Mouse (Mus musculus) brain, adult 2 months (tissue): Measurements from ENCODE around the gene Rln3.
"Not testable (repeated sequence)": the region's sequence is repeated elsewhere in the genome, so short reads cannot be mapped to it uniquely, and the experiment has no call there.

ENCODE experiments used
- DNase-seq: peaks from one replicate; pipeline ENCODE4 v3.0.0; 2011; ENCODE audit warnings: low read depth, low spot score

The Rln3 gene

DNA sequence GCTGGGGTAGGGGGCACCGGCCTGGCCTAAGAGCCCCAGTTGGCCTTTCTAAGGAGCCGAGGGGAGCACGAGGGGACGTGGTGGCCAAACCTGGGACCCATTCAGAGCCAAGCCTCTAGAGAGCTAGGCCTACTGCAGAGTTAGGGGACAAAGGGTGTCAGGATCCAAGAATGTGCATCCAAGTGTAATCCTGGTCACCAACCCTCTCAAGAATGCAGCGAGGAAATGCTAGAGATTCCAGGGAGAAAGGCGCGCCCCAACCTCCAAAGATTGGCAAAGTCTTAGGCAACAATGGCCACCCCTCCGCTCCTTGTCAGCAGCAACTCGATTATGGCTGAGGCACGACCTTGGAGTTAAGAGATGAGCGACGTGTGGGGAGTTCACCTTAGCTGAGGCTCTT, 23.2 kb downstream of the Rln3 start:
- DNase-seq = no peak

DNA sequence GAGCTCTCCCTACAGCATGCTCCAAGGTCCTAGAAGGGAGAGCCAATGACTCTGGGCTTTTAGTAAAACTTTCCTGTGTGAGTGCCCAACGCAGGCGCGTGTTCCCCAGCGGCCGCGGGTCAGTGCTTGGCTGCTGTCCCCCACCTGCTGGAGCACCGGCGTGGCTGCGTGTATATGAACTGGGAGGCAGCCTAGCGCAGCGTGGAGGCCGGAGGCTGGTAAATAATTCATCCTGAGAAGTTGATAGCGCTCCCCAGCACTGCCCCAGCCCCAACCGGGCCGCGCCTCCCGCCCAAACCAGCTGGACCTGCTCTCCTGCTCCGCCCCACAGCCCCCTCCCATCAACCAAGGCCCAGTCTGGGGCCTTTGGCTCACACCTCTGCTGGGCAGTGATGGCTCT, 23.7 kb downstream of the Rln3 start, which contains the start of gene Palm3:
Gene Palm3 (plus strand): TSS at position 376 of the 400 bp plus-strand sequence.
- DNase-seq = no peak

DNA sequence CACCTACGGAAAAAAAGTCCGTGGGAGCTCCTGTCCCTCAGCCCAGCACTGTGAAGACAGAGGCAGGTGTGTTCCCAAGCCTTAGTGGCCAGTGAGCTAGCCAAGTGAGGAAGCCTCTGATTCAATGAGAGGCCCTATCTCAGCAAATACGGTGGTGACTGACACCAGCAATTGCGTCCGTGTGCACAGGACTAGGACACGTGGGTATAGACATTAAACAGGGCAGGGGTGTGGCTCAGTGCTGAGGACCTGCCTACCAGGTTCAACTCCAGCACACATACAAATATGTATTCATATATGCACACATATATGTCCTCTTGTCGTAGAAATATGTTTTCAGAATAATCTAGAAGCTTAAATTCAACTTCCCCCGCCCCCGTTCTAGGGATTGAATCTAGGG, 25.1 kb downstream of the Rln3 start:
- no peak for DNase-seq

DNA sequence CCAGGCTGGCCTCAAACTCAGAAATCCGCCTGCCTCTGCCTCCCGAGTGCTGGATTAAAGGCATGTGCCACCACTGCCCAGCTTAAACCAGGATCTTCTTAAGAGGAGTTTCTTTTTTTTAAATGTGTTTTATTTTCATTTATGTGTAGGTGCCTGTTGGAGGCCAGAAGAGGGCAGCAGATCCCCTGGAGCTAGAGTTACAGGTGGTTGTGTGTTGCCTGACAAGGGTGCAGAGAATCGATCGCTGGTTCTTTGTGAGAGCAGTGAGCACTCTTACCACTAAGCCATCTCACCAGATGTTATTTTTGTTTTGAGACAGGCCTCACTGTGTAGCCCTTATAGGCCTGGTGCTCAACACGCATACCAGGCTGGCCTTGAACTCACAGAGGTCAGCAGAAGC, 29.0 kb downstream of the Rln3 start:
- DNase-seq = no peak

DNA sequence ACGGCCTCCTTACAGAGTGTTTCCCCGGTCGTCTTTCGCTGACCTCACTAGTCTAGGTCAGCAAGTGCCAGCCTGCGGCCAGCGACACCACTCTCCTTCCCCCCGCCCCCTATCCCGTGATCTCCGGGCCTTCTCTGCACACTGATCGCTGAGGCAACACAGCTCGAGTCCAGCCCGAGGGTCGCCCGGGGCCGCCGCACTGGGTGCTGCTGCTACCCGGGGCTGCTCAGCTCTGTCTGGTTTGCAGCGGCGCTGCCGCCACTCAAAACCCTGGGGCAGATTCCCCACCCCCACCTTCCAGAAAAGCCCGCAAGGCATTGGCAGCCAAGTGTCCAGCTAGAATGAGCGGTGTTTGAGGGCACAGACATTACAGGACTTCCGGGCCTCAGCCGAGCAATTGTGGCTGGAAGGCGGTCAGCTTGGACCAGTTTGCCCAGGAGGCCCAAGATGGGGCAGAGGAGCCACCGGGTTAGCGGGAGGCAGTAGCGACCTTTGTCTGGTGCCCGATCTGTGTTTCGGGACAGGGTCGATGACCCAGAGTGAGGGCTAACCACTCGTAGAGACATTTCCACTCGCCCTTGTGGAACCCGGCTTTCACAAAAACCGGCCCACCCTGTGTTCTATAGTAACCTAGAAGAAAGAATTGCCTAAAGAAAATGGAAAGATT, 32.2 kb downstream of the Rln3 start:
- DNase-seq = no peak

DNA sequence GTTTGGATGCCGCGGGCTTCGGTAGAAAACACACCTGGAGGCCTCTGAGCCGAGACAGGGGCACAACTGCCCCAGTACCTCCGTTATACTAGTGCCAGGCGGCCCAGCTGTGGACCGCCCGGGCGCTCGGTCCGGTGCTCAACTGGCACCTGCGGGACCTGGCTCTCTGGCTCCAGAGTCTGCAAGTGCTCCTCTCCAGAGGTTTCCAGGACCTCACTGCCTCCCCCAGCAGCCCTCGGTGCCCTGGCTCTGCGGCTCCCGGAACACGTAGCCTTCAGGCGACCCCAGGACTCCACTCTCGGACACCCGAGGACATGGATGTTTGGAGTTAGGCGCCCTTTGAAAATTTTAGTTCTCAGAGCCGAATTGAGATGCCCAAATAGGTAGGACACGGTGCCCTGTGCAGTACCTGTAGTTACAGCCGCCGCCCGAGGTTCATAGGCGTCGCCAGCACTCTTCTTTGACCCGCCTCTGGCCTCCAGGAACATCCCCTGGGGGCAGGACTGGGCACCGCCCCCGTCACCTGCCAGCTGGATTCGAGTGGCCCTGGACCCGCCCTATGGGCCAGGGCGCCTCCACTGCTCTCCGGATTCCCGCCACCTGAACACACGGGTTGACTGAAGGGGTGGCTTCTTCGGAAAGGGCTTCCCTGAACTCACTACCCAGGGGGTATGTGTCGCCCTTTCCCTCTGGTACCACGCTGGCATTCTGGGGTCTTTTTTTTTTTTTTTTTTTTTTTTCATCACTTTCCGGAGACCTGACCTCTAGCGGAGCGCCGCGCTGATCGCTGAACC, 32.9 kb downstream of the Rln3 start, which contains the start of gene 2210011C24Rik:
Gene 2210011C24Rik (minus strand): TSS at position 467 of the 794 bp plus-strand sequence.
- DNase-seq = no peak

DNA sequence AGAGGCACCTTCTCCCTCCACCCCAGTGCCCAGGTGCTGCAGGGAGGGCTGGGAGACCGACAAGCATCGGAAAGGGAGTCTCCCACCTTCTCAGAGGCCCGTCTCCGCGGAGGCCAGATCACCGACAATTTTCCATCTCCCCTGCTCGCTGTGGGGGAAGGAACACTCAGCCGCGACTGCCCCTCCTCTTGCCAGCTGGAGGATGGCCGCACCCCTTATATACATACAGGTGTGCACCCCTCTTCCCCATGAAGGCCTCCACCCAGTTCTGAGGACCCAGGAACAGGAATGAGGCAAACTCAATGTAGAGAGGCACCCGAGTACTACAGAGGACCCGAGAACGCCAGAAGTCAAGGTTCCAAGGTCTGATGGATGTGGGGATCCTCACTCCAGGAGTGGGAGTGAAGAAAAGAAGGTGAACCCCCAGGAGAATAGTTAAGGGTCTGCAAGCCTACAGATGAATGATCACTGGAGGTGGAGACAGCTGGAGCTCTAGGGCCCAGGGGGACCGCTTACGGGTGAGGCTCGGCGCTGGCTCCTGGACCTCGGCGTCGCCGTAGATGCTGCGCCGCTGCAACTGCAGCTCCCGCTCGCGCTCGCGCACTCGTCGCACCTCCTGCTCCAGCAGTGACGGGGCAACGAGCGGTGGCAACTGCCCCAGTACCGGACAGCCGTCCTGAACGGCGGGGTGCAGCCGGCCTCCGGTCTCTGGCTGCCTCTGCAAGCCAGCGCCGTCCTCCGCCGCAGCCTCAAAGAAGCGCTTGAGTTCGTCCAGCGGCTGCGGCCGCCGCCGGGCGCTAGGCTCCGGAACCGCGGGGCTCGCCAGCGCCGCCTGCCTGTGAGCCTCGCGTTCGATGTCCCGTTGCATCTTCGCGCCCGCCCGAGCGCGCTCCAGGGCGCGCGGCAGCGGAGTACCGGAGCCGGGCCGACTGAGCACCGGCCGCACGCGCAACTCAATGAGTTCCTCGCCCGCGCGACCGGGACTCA, 33.9 kb downstream of the Rln3 start:
- peak; percentile 76 for DNase-seq

DNA sequence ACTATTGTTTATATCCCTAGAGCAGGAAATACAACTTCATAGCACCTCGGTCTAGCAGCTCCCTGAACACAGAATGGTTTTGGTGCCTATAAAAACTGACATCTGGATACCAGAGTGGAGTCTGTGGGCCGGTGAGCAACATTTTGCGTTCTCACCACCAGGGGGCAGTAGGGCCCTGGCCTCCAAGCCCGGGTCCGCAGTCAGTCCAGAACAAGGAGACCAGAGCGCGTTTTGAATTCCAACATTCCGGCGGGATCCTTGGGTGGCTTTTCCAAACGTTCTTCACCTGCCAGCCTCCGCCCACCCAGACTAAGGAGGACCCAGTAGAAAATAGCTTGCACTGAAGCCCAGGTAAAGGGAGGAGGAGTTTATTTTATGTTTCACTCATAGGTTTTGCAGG, 34.9 kb downstream of the Rln3 start:
- peak; percentile 87 for DNase-seq

DNA sequence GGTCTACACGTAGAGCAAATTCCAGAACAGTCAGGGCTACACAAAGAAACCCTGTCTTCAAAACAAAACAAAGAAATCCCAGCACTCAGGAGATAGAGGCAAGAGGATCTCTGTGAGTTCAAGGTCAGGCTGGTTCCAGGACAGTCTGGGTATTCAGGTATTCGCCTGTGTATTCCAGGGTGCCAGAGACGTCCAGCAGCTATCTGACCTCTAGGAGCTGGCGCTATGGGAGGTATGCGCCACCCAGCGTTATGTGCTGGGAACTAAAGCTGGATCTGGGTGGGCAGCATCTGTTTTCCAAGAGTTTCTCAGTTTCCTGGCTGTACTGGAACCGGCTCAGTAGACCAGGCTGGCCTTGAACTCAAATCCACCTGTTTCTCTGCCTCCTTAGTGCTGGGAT, 36.4 kb downstream of the Rln3 start:
- no peak for DNase-seq

DNA sequence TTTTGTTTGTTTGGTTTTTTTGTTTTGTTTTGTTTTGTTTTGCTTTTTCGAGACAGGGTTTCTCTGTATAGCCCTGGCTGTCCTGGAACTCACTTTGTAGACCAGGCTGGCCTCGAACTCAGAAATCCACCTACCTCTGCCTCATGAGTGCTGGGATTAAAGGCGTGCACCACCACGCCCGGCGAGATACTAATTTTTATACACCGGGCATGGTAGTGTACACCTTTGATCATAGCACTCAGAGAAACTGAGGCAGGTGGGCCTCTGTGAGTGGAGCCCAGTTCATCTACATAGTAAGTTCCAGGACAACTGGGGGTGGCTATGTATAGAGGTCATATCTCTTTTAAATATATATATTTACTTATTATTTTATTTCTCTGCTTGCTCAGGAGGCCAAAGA, 39.3 kb downstream of the Rln3 start:
- not testable (repeated sequence) for DNase-seq

DNA sequence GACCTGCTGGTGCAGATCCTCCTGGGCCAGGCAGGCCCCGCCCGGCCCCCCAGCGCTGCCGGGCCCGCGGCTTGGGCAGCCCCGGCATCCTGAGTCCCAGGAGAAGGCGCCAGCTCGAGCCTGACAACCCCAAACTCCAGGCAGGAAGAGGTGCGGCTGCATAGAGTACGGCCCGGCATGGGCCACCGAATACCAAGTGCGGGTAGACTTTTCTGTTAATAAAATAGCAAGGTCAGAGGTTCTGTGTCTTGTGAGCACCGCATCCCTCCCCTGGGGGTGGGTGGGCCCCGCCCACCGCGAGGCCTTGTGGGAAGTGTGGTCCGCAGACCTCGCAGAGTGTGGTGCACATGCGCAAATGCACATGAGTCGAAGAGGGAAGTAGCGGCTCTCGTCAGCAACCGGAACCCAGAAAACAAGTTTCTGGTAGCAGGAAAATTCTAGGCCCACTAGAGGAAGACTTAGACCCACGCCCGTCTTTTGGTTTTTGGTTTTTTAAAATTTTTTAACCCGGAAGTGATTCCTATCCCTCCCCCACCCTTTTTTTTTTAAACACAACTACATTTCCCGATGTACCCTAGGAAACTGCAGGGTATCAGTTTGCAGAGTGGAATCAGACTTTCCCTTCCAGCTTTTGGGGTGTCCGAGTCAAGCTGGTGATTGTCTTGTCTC, 40.1 kb downstream of the Rln3 start:
- peak; percentile 98 for DNase-seq

DNA sequence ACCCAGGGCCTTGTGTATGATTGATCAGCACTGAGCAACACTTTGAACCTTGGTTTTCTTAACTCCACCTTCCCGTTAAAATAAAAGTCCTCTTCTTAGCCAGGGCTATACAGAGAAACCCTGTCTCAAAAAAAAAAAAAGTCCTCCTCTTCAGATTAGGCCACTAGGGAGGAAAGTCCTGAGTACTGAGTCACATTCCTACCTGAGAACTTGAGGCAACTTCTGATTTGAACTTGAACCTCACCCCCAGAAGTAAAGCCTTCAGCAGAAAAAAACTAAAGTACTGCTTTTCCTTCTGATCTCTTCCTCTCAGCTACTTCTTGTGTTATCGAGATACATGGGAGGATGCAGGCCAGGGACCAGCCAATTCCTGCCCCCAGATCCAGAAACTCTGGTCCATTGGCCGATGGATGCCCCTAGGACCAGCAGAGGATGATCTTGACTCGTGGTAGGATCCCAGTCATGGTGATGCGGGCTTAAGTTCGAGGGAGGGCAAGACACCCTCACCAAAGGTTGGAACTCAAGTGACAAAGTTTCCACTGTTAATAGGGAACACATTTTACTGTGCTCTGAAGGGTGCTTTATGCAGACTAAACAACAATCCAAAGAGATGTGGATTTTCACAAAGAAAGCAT, 41.1 kb downstream of the Rln3 start:
- DNase-seq = no peak

DNA sequence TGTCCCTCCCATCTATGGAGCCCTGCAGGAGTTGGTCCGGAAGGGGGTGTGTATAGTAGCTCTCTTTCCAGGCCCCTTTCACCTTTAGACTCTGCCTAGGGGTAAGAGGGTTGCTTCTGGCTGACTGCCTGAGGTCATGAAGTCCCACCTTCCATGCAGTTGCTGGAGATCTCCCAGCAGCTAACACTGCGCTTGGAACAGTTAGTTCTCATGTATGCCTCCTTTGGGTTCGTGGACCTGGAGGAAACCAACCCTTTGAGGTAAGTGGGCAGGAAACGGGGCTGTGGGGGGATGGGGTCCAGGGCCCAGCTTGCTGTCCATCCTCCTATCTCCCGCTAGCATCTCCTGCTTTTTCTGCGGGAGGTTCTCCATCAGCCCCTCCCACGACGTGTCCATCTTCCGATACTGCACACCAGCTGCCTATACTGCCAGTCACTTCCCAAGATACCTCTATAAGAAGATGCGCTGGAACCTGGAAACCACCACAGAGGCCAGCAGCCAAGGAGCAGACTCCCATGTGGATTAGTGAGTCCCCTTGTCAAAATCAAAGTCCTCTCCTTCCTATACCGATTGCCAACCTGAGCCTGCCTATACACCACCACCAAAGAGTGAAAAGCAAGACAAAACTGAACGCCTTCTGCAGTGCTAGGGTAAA, 41.7 kb downstream of the Rln3 start:
- DNase-seq = no peak

DNA sequence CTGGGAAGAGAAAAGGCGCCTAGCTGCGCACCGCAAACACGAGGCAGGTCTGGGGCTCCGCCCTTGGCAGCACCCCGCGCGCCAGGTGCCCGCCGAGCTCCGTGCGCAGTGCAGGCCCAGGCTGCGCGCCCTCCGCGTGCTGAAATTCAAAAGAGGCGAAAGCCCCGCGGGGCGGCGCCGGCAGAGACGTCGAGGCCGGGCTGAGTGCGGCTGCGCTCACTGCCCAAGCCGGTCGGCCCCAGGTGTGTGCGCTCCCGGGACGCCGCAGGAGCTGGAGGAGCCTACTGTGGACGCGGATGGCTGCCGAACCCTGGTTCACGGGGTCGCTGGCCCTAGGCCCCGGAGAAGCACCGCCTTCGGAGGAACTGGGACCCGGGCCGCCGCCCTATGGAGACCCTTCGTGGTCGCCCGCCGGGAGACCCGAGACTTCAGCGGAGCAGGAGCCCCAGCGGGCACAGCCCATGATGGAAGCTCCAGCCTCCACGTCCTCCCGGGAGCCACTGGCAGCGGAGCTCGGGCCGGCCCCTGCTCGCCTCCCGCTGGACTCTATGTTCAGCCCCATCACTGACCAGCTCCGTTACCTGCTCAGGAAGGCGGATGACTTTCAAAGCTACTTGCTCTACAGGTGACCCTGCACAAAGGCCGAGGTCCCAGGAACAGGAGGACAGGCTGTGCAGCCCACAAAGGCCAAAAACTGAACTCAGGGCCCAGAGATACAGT, 43.4 kb downstream of the Rln3 start, which contains the start of gene 1700067K01Rik:
Gene 1700067K01Rik (plus strand): TSS at position 222 of the 720 bp plus-strand sequence.
- no peak for DNase-seq

DNA sequence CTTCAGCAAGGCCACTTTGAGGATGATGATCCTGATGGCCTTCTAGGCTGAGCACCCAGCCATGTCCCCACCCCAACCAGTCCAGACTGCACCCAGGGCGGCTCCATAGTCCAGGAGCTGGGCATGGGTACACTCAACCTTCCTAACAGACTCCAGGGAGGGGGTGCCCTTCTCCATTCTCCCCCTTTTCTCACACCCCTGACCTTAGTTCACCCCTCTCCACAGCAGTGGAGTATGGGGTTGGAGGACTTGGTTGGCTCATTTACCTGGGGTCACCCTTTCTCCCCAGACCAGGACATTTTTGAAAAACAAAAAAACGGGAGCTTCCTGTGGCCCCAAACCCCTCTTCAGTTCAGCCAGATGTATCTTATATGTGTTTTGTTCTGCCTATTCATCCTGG, 45.0 kb downstream of the Rln3 start:
- DNase-seq = no peak

DNA sequence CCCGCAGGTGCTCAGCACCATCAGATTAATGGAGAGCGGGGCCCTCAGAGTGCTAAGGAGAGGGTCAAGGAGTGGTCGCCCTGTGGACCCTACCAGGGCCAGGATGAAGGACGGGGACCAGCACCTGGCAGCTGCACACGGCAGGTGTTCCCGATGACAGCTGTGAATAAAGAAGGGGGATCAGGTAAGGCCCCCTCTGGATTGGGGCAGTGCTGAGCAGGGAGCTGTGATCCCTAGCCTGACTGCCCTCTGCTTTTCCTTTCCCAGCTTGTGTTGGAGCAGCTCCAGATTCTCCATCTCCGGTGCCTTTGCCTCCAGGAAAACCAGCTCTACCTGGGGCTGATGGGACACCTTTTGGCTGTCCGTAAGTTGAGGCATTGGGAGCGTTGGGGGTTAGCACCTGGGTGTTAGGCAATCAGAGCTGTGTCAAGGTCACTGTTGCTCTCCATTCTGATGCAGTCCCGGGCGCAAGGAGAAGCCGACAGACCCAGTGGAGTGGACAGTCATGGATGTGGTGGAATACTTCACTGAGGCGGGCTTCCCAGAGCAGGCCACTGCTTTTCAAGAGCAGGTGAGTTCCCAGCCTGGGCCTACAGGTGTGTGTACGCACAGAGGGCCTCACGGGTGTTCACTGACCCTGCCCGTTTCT, 45.6 kb downstream of the Rln3 start:
- no peak for DNase-seq

DNA sequence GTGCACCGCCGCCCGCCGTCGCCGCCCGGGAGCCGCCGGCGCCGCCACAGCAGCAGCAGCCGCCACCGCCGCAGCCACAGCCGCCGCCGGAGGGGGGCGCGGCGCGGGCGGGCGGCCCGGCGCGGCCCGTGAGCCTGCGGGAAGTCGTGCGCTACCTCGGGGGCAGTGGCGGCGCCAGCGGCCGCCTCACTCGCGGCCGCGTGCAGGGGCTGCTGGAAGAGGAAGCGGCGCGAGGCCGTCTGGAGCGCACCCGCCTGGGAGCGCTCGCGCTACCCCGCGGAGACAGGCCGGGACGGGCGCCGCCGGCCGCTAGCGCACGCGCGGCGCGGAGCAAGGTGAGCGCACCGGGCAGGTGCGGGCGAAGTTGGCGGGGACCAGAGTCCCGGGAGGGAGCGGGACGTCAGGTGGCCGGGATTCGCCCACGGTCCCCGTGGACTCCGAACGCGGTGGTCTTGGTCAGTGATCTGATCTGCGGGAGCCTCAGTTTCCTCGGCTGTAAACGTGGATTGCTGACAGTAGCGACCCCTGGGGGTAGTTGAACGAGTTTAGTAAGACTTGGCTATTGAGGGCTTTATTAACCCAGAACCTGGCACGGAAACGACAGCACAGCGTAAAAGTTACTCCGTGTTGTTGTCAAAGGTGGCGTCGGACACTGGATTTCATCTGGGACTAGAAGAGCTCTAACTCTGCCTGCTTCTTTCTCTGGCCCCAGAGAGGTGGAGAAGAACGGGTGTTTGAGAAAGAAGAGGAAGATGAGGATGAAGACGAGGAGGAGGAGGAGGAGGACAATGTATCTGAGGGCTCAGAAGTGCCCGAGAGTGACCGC, 46.4 kb downstream of the Rln3 start:
- peak; percentile 67 for DNase-seq

DNA sequence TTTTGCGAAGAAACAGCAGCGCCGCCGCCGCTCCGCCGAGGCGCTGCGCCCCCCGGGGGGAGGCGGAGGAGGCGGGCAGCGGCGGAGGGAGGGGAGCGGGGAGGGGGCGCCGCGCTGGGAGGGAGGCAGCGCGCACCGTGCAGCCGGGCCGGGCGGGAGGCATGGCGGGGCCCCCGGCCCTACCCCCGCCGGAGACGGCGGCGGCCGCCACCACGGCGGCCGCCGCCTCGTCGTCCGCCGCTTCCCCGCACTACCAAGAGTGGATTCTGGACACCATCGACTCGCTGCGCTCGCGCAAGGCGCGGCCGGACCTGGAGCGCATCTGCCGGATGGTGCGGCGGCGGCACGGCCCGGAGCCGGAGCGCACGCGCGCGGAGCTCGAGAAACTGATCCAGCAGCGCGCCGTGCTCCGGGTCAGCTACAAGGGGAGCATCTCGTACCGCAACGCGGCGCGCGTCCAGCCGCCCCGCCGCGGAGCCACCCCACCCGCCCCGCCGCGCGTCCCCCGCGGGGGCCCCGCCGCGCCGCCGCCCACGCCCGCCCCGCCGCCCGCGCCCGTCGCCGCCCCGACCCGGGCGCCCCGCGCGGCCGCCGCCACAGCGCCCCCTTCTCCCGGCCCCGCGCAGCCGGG, 47.2 kb downstream of the Rln3 start, which contains the start of gene Samd1:
Gene Samd1 (plus strand): TSS at position 162 of the 631 bp plus-strand sequence.
- peak; percentile 73 for DNase-seq
